Mouse (Mus musculus) kidney, embryonic 15.5 days (tissue): ENCODE measurements at regions not wholly inside any gene's neighbourhood (a gene's known extent, or its start where the extent isn't known, plus 50 kb on each side); places are given as distances from the start of the nearest gene placed in this dataset.

Experiments used
- ATAC-seq: fragments of 200-750 bp; cut with Nextera tagmentation; replicated peaks from 2 replicates; pipeline ENCODE4 v1.8.0; 2017; ENCODE audit warnings: moderate TSS enrichment; ENCODE audit not compliant: low FRiP score
- H3K27ac ChIP-seq: fragments of 300-500 bp; sonication (generic); 2 replicates; pipeline ENCODE4 v1.5.1; 2015; ENCODE audit warnings: mild to moderate bottlenecking, inconsistent platforms
- H3K27me3 ChIP-seq: fragments of 300-500 bp; sonication (generic); 2 replicates; pipeline ENCODE4 v1.6.1; 2015; ENCODE audit warnings: inconsistent platforms
- H3K36me3 ChIP-seq: fragments of 300-500 bp; sonication (generic); 2 replicates; pipeline ENCODE4 v1.6.1; 2015; ENCODE audit warnings: inconsistent platforms
- H3K4me1 ChIP-seq: fragments of 300-500 bp; sonication (generic); 2 replicates; pipeline ENCODE4 v1.6.1; 2015; ENCODE audit warnings: inconsistent platforms
- H3K4me2 ChIP-seq: fragments of 300-500 bp; sonication (generic); 2 replicates; pipeline ENCODE4 v1.6.1; 2015; ENCODE audit warnings: moderate library complexity, mild to moderate bottlenecking, inconsistent platforms
- H3K4me3 ChIP-seq: fragments of 300-500 bp; sonication (generic); replicated peaks from 2 replicates; pipeline ENCODE4 v1.5.1; 2015; ENCODE audit warnings: mild to moderate bottlenecking, inconsistent platforms
- H3K9ac ChIP-seq: fragments of 300-500 bp; sonication (generic); 2 replicates; pipeline ENCODE4 v1.6.1; 2015; ENCODE audit warnings: mild to moderate bottlenecking, inconsistent platforms
- H3K9me3 ChIP-seq: fragments of 300-500 bp; sonication (generic); replicated peaks from 2 replicates; pipeline ENCODE4 v1.6.1; 2016; ENCODE audit warnings: inconsistent platforms
- WGBS: fragments of 180-500 bp; shearing (Covaris S2); methylation state at CpG from one replicate; pipeline ENCODE4 v1.1.7; 2015; ENCODE audit warnings: mixed read lengths; 5-methylcytosine and 5-hydroxymethylcytosine counted together

GRCm38 (mm10) chr12:27648602-27649001, 306.2 kb upstream of the Sox11 start:
- no peak overlapping the region for H3K27ac ChIP-seq
- no peak overlapping the region for H3K4me2 ChIP-seq
- H3K27me3 ChIP-seq, result no peaks in the 10 kb centered on the region
- no peaks in the 10 kb centered on the region for H3K36me3 ChIP-seq
- ATAC-seq, result no peak
- no peaks in the 10 kb centered on the region for H3K9me3 ChIP-seq
- no peak overlapping the region for H3K9ac ChIP-seq
- H3K4me1 ChIP-seq, result 0 out of 2 replicates have a peak, but pooled peaks cover 2% of the 10 kb centered on the region
- WGBS, result 90% methylated on average over 4 of the region's 4 CpGs
- no peak overlapping the region for H3K4me3 ChIP-seq

GRCm38 (mm10) chr12:27646497-27647307, 304.3 kb upstream of the Sox11 start:
- no peak for ATAC-seq
- Histone ChIP-seq H3K27me3 (no peaks in the 10 kb centered on the region), H3K9me3 (no peaks in the 10 kb centered on the region), H3K4me1 (0 out of 2 replicates have a peak, but pooled peaks cover 2% of the 10 kb centered on the region), H3K4me2 (no peak overlapping the region), H3K27ac (no peak overlapping the region), H3K9ac (no peak overlapping the region), H3K4me3 (no peak overlapping the region), H3K36me3 (no peaks in the 10 kb centered on the region)
- WGBS, result 51% methylated on average over 11 of the region's 11 CpGs

DNA sequence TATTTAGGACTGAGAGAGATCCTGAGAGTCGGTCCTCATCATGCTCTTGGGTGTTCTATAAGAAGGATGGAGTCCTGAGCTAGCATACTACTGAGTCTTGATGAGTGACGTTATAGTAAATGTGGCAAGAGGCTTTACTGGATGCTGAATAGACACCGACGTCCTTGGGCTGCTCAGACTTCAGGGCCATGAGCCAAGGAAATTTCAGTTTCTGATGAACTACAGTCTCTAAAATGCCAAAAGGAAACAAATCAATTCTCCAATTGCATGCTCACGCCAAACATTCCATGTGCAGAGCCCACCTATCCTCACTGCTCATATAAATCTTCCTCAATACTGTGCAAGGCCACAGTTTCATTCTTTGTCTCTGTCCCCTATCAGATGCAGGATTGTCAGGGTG, 277.2 kb upstream of the Sox11 start:
- Histone ChIP-seq H3K27me3 (no peaks in the 10 kb centered on the region), H3K4me3 (no peak overlapping the region), H3K9ac (no peak overlapping the region), H3K4me1 (no peaks in the 10 kb centered on the region), H3K36me3 (no peaks in the 10 kb centered on the region), H3K4me2 (no peak overlapping the region), H3K27ac (no peak overlapping the region), H3K9me3 (no peaks in the 10 kb centered on the region)
- 60% methylated on average over 5 of the region's 5 CpGs for WGBS
- no peak for ATAC-seq

- Histone ChIP-seq H3K9ac (no peak overlapping the region), H3K27me3 (no peaks in the 10 kb centered on the region), H3K36me3 (no peaks in the 10 kb centered on the region), H3K4me3 (no peak overlapping the region), H3K4me1 (no peaks in the 10 kb centered on the region), H3K9me3 (no peaks in the 10 kb centered on the region), H3K4me2 (no peak overlapping the region), H3K27ac (no peak overlapping the region)
- no peak for ATAC-seq
- 50% methylated on average over 1 of the region's 1 CpGs for WGBS
Observed at GRCm38 (mm10) chr12:27604061-27604679, 261.8 kb upstream of the Sox11 start.

- WGBS, result 27% methylated on average over 8 of the region's 8 CpGs
- Histone ChIP-seq H3K9ac (no peak overlapping the region), H3K27ac (no peak overlapping the region), H3K9me3 (no peaks in the 10 kb centered on the region), H3K4me1 (no peaks in the 10 kb centered on the region), H3K4me2 (no peak overlapping the region), H3K36me3 (no peaks in the 10 kb centered on the region), H3K27me3 (peaks cover 5% of the 10 kb centered on the region; the same call in 1 of the 2 replicates), H3K4me3 (no peak overlapping the region)
- no peak for ATAC-seq
Observed at GRCm38 (mm10) chr12:27599149-27599548, 256.8 kb upstream of the Sox11 start.

DNA sequence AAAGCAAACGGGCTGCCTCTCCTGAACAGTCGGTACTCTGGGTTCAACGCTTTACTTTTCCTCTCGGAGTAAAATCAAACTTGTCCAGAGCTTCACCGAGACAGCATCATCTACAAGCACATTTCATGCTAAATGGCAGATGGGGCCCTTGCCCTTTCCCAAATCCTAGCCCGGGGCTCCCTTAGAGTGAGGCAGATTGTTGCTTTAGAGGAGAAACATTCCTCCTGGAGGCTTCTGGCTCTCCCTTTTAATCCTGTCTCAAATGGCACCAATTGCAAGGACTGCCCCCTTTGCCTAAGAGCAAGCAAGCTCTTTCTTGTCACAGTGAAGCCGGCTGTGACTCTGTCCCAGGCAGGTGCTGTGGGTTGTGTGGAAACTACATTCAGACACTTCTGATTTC, 255.5 kb upstream of the Sox11 start:
- no peak for ATAC-seq
- H3K36me3 ChIP-seq, result no peaks in the 10 kb centered on the region

DNA sequence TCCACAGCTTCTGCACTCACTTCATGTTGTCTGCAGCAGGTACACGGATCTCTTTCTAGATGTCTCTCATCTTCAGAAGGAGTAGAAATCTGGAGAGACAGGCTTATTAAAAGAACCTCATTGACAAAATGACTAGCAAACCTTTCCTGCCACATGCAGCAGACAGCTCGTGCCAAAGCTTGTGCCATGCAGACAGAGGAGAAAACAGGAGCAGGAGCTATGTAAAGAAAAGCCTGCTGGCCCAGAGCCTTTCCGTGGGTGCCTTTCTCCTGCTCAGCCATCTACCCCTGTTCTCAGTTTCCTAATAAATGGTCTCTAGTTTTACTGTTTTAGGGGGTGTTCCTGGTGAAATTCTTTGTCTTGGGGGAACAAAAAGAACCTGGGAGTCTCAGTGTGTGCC, 254.9 kb upstream of the Sox11 start:
- WGBS, result 73% methylated on average over 3 of the region's 3 CpGs
- H3K27me3 ChIP-seq, result peaks cover 5% of the 10 kb centered on the region; the same call in 1 of the 2 replicates

More for the DNA sequence above, 255.5 kb upstream of the Sox11 start:
- Histone ChIP-seq H3K27me3 (peaks cover 5% of the 10 kb centered on the region; the same call in 1 of the 2 replicates), H3K4me2 (no peak overlapping the region), H3K9me3 (no peaks in the 10 kb centered on the region), H3K27ac (no peak overlapping the region), H3K4me1 (no peaks in the 10 kb centered on the region), H3K9ac (no peak overlapping the region), H3K4me3 (no peak overlapping the region)
- 74% methylated on average over 7 of the region's 7 CpGs for WGBS

DNA sequence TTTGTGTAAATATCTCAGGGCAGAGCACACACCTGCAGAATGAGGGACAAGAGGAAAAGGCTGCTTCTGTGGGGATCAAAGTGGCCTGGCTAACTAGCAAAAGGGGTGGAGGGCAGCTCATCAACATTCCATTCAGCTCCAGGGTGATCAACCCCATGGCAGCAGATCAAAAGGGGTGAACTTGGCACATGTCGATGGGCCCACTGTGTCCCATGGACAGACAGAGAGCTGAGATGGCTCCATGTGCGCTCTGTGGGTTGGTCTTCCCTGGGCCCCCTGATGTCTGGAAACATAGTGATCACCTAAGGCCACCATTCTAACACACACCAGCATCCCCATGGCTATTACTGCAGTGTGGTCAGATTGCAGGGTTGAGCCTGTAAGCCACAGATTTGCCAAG, 253.2 kb upstream of the Sox11 start:
- no peak overlapping the region for H3K27ac ChIP-seq
- H3K9me3 ChIP-seq, result no peaks in the 10 kb centered on the region
- no peak overlapping the region for H3K4me2 ChIP-seq
- ATAC-seq, result no peak
- no peak overlapping the region for H3K9ac ChIP-seq
- H3K4me3 ChIP-seq, result no peak overlapping the region
- H3K4me1 ChIP-seq, result no peaks in the 10 kb centered on the region
- H3K36me3 ChIP-seq, result no peaks in the 10 kb centered on the region
- H3K27me3 ChIP-seq, result peaks cover 5% of the 10 kb centered on the region; the same call in 1 of the 2 replicates
- WGBS, result 74% methylated on average over 2 of the region's 2 CpGs

More for the DNA sequence above, 254.9 kb upstream of the Sox11 start:
- Histone ChIP-seq H3K27ac (no peak overlapping the region), H3K9me3 (no peaks in the 10 kb centered on the region), H3K4me3 (no peak overlapping the region), H3K4me1 (no peaks in the 10 kb centered on the region), H3K4me2 (no peak overlapping the region), H3K36me3 (no peaks in the 10 kb centered on the region), H3K9ac (no peak overlapping the region)
- no peak for ATAC-seq

- Histone ChIP-seq H3K4me2 (no peak overlapping the region), H3K36me3 (no peaks in the 10 kb centered on the region), H3K27me3 (peaks cover 5% of the 10 kb centered on the region; the same call in 1 of the 2 replicates), H3K9ac (no peak overlapping the region), H3K9me3 (no peaks in the 10 kb centered on the region), H3K27ac (no peak overlapping the region), H3K4me1 (no peaks in the 10 kb centered on the region), H3K4me3 (no peak overlapping the region)
- WGBS, result 79% methylated on average over 1 of the region's 1 CpGs
- no peak for ATAC-seq
Observed at GRCm38 (mm10) chr12:27593436-27593835, 251.1 kb upstream of the Sox11 start.

GRCm38 (mm10) chr12:27576109-27576700, 233.8 kb upstream of the Sox11 start:
- Histone ChIP-seq H3K4me1 (no peaks in the 10 kb centered on the region), H3K27me3 (no peaks in the 10 kb centered on the region), H3K4me2 (no peak overlapping the region), H3K9me3 (no peaks in the 10 kb centered on the region), H3K36me3 (no peaks in the 10 kb centered on the region), H3K4me3 (no peak overlapping the region), H3K27ac (no peak overlapping the region), H3K9ac (no peak overlapping the region)
- 71% methylated on average over 3 of the region's 3 CpGs for WGBS
- ATAC-seq, result no peak

- Histone ChIP-seq H3K4me3 (no peak overlapping the region), H3K27ac (no peak overlapping the region), H3K4me2 (no peak overlapping the region), H3K4me1 (no peaks in the 10 kb centered on the region), H3K36me3 (no peaks in the 10 kb centered on the region), H3K27me3 (no peaks in the 10 kb centered on the region), H3K9ac (no peak overlapping the region), H3K9me3 (no peaks in the 10 kb centered on the region)
- no peak for ATAC-seq
- WGBS, result 34% methylated on average over 7 of the region's 7 CpGs
Observed at GRCm38 (mm10) chr12:27575629-27576028, 233.3 kb upstream of the Sox11 start.

- Histone ChIP-seq H3K9me3 (no peaks in the 10 kb centered on the region), H3K4me2 (no peak overlapping the region), H3K36me3 (no peaks in the 10 kb centered on the region), H3K9ac (no peak overlapping the region), H3K4me1 (0 out of 2 replicates have a peak, but pooled peaks cover 4% of the 10 kb centered on the region), H3K27me3 (no peaks in the 10 kb centered on the region), H3K4me3 (no peak overlapping the region), H3K27ac (no peak overlapping the region)
- ATAC-seq, result no peak
- 70% methylated on average over 3 of the region's 3 CpGs for WGBS
Observed at GRCm38 (mm10) chr12:27567250-27567649, 224.9 kb upstream of the Sox11 start.
